Mouse (Mus musculus): ENCODE measurements at regions not wholly inside any gene's neighbourhood (a gene's known extent, or its start where the extent isn't known, plus 50 kb on each side); places are given as distances from the start of the nearest gene placed in this dataset.

DNA sequence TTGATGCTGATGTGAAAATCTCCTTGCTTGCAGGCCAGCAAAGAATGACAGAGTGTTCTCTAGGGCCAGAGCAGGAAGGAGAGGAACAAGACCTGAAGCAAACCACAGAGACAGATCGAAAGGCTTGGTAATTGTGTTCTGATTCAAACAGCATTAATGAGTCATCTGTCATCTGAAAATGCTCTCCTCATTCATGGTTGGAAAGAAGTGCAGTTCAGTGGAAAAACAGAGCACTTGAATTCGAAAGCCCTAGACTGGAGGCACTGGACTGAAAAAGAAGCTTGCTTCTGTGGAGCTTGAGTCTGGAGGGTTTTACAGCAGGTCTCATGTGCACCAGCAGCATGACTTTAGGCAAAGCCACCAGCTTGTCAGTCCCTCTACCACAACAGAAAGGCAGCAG lies 374.3 kb upstream of the B430305J03Rik start:
- DNase-seq, result no peak

DNA sequence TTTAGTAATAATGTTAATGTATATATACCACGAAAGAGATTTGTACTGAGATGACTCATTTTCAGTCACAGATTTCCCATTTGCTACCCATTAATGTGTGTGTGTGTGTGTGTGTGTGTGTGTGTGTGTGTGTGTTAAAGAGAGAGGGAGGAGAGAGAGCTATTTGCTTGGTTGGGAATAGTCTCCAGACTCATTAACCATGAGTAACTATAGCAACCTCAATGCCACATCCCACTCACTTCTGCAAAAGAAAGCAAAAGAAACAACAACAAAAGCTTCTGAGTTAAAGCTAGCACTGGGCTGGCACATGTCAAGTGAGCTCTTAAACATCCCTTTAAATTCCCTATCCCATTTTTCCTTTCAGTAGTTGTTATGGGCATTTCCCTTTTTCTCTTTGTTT lies 372.8 kb upstream of the B430305J03Rik start:
- no peak for DNase-seq

DNA sequence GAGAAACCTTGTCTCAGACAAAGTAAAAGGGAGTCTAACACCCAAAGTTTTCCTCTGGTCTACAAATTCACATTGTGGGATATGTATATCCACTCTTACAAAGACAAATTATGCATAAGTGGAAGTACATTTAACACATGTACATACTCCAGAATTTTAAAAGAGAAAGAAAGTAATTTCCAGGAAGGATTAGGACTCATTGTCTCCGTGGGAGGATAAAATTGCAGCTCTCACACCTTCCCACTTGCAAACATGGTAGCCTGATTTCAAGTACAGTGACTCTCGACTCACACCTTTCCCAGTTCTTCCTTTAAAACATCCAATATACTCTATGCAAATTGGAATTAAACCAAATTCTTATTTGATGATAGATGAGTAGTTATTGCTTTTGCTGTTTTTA lies 351.0 kb upstream of the B430305J03Rik start:
- no peak for DNase-seq

DNA sequence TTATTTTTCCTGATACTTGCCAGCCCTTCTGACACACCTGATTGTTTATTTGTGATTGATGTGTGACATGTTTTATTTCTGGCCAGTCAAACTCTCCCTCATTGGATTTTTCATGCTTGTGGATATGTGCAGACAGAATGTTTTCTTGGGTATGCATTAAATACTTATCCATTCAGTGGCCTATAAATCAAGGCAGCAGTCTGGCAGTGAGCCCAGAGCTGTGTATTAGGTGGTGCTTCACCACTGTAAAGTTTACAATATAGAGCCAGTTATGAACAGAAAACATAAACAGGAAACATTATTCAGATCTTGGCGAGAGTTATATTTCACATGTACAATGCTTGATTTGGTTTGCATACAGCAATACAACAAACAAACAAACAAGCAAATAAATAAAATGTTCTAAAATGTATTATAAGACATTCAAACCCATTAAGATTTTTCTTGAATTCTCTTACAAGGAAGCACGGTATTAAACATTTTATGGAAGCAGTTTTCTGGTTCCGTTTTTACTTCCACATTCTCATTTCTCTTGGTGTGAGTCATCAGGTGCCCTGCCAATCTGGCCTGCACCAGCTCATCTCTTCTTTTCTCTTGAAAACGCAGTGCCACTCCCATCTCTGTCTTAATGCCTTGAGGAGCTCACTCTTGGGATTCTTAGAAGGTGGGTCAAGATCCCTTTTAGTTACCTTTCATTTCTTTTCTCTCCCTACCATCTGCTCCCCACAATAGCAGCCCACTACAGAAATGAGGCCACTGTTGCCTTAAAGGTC lies 322.4 kb upstream of the B430305J03Rik start:
- no peak for DNase-seq

DNA sequence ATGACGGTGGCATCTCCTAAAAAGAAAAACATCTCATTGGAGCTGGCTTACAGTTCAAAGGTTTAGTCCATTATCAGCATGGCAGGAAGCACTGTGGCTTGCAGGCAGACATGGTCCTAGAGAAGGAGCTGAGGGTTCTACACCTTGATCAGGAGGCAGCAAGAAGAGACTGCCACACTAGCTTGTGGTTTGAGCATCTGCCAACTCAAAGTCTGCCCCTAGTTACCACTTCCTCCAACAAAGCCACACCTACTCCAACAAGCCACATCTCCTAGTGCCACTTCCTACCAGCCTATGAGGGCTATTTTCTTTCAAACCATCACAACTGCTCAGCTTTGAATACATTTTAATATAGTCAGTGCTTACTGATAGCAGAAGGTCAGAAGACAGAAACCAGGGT lies 305.1 kb upstream of the B430305J03Rik start:
- no peak for DNase-seq

DNA sequence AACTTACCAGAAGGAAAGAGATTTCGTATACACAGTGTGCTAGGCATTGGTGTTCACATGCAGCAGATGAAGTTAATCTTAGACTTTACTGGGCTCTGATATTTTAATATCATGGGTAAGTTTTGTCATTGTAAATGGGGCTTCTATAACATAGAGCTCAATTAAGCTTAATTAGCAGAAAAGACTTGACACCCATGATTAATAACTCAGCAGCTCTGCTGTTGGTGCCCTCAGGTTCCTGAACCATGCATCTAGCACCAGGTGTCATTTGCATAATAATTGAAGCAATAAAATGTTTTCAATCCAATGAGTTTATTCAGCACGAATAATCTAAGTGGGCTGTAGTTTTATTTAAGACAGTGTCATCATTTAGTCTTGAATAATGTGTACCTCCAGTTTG lies 290.4 kb upstream of the B430305J03Rik start:
- DNase-seq, result no peak

DNA sequence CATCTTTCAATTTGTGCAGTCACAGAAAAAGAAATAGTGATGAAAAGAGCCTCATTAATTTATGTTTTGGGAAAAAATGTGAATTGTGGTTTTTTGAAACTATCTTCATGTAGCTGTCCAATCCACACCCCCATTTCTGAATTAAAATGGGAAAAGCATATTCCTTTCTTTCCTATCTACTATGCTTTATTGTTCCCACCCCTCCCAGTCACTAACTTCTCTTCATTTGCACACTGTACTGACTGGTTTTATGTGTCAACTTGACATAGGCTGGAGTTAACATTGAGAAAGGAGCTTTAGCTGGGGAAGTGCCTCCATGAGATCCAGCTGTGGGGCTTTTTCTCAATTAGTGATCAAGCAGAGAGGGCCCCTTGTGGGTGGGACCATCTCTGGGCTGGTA lies 262.8 kb upstream of the B430305J03Rik start:
- no peak for DNase-seq

DNA sequence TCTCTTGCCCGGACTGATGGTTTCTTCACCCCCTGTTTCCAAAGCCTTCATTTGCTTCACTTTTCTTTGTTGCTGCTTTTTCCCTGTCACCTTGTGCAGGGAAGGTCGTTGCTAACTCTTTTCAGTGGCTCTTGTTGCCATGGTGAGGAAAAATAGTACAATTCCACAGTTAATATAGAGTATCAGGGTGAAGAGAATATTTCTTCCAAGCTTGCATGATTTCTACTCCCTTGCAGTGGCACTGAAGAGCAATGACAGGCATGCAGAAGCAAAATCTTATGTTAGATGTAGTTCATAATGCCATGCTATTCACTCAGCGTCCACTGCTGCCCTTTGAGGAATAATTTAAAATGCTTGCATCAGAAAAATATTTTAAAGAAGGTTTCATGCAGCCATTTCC lies 262.3 kb upstream of the B430305J03Rik start:
- no peak for DNase-seq

DNA sequence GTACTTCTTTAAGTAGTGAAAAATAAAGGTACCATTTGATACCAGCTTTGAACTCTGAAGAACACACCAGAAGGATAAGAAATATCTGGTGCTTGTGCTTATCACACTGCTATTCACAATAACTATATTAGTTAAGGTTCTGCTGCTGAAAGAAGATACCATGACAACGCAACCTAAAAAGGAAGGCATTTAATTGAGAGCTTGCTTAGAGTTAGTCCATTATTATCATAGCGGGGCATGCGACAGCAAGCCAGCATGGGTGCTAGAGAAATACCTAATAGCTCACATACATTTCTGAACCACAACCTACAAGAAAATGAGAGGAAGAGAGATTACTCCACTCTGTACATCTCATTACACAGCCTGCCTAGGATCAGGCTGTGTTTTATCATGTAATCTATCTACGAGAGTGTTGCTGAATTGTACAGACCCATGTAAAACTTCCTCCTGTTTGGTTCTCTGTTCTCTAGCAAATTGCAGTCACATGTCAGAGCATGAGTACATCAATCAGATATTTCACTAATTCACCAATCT lies 258.3 kb upstream of the B430305J03Rik start:
- no peak for DNase-seq

DNA sequence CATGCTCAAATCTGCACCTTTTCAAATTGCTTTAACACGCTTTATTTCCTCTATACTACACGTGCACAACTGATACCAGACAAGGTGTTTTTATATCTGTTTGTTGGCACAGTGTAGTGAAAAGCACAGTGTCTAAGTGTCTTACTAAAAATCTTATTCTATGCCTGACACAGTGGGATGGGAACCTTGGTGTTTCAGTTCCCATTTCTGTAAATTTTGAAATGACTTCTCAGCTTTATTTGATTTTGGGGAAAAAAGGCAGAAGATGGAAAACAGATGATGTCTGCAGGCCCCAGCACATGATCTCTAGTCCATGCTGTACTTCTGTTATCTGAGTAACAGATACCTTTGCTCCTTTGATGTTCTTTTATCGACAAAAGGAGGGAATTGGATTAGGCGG lies 239.7 kb upstream of the B430305J03Rik start:
- no peak for DNase-seq

DNA sequence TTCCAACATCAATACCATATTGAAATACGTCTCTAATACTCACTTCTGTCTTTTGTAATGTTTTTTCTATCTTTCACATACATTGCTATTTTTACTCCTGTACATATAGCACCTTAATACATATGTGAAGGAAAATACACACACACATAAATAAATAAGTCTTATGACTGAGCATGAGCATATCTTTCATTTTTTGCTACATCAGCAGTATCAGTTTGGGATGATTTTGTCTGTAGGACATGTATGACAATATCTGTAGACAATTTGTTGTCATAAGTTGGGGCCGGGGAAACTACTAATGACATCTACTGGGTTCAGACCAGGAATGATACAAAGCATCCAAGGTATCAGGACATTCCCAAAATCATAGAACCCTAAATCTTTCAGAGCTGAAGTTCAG lies 237.1 kb upstream of the B430305J03Rik start:
- DNase-seq, result no peak

DNA sequence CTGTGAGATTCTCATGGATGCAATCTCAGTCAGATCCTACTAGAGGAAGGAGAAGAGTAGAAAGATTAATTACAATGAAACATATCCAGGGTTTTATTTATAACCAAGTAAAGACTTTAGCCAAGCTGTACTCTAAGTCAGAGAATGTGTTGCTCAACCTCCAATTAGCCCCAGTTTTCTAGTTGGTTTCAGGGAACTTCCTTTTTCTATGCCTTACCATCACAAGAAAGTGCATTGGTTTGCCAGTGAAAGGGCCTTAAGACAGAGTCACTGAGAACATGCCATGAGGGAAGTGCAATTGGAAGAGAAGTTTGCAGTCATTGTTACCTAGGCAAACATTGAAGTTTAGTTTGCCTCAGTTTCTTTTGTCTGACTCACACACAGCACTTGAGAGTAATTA lies 229.8 kb upstream of the B430305J03Rik start:
- DNase-seq, result no peak

DNA sequence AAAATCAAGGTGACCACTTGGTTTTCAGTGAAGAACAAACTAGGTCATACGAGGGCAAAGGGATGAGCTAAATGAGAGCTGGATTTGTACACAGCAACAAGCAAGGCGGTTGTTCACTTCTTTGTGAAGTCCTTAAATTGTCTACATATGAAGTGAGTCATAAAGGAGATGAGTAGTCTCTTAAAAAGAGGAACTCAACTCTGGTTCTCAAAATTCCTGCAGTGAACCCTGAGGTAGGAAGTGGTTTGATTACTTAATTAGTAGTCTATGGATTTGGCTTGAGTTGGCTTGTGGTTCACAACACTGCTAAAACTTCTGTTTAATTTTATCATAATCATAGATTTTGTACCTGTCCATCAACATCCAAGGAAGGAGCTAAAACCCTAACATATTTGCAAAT lies 226.6 kb upstream of the B430305J03Rik start:
- DNase-seq, result no peak

DNA sequence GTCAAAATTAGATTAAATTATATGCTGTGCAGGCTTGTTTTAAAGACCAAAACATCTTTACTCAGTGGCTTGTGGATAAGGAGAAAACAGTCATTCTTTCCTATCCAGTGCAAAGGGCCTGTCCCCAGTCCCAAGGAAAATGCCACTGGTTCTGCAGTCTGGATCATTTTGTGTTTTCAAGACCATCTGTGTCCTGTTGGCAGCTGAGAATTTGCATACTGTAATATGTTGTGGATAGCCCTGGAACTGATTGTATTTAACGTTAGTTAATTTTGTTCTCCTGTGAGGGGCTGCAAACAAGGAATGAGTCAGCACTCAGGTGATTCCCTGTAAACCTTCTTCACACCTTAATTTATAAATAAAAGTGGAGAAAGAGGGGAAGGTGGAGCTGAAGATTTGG lies 217.9 kb upstream of the B430305J03Rik start:
- no peak for DNase-seq

DNA sequence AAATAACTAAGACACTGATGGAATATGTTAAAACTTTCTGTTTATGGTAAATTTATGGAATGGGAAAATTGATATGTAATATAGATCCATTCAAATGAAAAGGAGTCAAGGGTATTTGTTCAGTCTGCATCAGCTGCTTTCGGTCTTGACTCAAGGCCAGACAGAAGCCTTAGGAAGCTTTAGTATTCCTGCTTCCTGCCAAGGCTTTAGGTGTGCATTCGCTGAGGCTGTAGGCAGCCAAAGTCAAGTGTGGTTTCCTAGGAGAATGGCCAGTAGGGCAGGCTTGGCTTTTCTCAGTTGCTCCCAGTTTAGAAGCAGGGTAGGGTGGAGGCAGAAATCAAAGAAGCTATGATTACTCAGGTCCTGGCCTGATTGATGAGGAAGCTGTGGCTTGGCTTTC lies 217.2 kb upstream of the B430305J03Rik start:
- no peak for DNase-seq

DNA sequence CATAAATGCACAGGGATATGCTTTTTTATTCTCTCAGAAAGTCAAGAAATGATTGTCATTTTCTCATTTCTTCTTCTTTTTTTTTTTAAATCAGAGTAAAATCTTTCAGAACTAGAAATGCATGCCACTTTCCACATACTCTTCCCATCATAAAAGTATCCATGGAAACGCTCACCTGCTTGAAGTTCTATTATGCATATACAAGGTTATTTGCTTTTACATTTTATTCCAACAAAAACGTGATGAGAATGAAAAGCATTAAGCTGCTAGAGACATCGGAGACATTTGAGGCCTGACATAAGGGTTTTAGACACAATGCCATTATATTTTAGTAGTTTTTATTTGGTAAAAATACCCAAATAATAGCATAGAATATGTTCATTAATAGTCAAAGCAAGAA lies 214.5 kb upstream of the B430305J03Rik start:
- DNase-seq, result no peak

DNA sequence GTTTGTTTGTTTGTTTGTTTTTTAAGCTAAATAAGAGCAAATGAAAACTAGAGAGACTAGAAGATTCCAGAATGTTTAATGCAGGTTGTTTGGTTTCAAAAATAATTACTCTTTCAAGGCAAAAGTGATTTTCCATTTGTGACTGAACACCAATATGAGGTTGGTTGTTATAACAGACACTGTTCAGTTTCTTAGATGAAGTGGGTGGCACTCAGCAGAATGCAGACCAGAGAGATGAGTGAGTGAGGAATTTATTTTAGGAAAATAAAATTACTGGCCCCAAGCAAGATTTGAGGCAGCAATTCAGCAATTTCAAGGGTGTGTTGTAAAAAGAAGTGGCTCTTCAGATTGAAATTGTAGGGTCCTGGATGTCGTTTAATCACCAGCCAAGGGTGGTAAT lies 171.4 kb upstream of the B430305J03Rik start:
- DNase-seq, result no peak

DNA sequence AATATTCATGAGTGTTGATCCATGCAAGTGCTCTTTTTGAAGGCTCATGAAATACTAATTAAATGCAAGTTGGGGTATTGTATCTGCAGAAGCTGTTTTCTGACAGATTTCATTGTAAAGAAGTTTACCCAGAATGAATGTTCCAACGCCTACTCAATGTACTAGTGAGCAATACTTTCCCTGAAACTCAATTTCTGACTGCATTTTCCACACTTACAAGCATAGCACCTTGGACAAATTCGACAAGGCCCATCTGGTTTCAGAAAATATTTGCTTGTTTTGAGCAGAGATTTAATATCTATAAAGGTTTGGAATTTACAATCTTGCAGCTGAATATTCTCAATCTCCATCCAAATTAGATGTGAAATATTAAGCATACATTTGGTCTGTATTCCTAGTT lies 170.0 kb upstream of the B430305J03Rik start:
- no peak for DNase-seq

DNA sequence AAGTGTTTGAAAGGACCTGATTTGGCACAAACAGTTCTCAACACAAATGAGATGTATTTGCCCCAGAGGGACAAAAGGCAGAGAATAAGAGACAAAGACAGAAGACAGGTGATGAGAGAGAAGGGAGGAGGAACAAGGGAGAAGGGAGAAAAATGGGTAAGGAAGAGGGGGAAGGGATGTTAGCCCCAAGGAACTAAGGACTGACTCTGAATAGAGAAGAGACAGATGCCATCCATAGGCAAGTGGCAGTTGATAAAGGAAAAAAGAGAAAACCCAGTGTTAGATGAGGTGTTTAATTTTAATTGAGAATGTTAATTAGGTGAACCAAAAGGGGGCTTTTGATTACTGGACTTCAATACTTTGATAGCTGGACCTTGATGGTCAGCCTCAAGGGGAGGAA lies 137.4 kb upstream of the B430305J03Rik start:
- no peak for DNase-seq

DNA sequence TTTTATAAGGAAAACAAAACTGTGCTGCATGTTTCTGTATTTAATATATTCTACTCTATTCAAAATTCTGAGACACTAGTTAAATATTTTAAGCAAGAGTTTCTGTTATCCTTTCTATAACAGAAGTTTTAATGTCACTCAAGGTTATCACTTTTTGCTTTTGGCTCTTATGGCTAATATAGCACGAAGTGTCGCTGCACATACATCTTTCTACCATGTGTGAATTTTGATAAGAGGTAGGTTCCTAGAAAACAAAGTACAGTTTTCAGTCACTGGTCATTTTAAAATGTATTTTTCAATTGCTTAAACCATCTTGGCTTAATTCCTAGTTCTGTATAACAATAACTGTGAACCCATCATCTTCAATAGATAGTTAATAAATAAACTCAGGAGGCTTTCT lies 129.1 kb upstream of the B430305J03Rik start:
- no peak for DNase-seq

DNA sequence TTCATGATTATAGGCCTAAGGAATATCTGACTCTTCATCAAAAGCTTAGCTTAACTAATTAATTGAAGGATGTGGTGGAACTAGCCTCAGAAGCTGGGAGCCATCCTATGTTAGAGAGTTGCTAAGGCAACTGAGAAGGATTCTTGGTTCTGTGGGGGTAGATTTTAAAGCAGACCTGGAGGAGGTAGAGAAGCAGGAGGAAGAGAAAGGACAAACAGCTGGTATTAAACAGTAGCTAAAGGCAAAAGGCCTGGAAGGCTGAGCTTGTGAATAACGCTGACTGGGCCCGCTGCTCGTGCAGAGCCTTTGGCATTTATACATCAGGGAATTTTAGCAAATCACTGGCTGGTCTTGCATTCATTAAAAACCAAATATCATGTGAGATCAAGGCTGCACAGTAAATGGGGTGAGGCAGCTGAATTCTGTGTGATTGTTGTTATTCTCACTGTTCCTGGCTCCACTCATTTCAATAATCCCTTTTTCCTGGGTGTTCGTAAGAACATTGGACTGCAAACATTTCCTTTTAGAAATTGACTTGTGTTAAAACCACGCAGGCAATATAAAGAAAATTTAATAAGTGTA lies 121.1 kb upstream of the B430305J03Rik start:
- DNase-seq, result no peak

DNA sequence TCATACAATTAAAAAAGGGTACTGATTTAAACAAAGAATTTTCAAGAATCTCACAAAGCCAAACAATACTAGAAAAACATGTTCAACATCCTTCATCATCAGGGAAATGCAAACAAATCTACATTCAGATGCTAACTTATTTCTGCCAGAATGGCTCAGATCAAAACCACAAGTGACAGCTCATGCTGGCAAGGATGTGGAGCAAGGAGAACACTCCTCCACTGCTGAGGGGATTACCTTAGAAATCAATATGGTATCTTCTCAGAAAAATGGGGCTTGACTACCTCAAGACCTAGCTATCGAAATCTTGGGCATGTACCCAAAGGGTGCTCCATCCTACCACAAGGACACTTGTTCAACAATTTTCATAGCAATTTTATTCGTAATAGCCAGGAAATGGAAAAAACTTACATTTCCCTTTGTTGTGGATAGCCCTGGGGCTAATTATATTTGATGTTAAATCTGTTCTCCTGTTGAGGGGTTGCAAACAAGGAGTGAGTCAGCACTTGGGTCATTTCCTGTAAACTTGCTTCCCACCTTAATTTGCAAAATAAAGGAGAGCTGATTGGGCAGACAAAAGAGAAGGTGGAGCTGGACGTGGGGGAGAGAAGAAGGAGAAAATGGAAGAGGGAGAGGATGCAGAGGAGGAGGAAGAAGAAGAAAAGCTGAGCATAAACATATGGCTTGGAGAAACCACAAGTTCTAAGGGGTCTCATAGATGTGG lies 113.3 kb upstream of the B430305J03Rik start:
- DNase-seq, result no peak

DNA sequence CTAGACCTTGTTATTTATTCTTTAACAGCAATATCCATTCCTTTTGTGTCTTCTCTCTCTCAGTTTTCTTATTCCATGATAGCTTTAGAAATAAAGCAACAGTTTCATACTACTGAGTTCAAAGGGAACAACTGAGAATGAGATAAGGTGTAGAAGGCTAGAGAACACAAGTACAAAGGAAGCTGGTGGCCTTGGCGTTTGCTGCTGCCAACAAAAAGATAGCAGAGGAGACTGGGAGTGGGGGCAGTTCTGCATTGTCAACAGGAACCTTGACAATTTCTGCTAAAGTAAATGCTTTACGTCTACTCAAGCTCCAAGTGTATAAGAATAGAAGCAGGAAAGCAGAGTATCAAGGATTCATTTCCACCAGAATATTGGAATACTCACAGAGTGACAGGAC lies 109.3 kb upstream of the B430305J03Rik start:
- DNase-seq, result no peak

DNA sequence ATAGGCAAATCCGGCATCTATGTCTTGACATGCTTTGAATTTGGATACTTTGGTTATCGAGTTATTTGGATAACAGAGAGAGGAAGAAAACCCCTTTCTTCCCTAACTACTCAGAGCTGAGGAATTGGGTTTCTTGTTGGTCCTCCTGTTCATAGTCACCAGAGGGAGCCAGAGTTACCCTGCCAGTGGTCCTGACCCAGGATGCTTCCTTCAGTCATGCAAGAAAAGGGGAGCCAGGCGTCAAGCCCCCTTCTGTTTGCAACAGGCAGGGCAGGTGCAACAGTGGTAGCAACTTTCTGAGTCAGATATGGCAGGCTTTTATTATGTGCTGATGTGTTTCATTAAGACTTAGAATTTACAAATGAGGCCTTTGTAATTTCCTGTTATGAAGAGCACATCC lies 101.4 kb upstream of the B430305J03Rik start:
- DNase-seq, result peak in 1 of 2 experiments; percentile 6

Data from spleen, adult 18-20 months (tissue).